Mouse (Mus musculus) embryonic fibroblast, embryonic 13.5 days (primary cell): ENCODE measurements around the gene Selenon.

Source experiments
- CTCF ChIP-seq: IDR thresholded peaks from 2 replicates; pipeline ENCODE4 v1.5.1; 2011; ENCODE audit warnings: mild to moderate bottlenecking, control low read depth, low read length, moderate library complexity, borderline replicate concordance; ENCODE audit not compliant: insufficient read depth
- POLR2A ChIP-seq: IDR thresholded peaks from 2 replicates; pipeline ENCODE4 v1.6.1; 2011; ENCODE audit warnings: low read depth, mild to moderate bottlenecking, control low read depth, low read length, moderate library complexity

DNA sequence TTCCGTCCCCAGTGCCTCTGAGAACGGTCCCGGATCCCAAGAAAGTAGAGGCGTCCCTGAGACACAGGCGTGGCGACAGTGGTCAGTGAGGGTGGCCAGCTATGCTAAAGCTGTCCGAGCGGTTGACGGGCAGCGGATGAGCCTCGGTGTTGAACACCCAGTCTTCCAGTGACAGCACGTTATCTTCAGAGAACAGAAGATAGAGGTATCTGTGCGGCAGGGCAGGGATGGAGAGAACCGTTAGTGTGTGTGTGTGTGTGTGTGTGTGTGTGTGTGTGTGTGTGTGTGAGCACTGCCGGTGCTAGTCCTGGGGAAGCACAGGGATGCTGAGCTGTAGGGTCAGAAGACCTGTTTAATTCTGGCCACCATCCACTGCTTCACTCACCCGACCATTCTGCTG, 11.7 kb upstream of the Selenon start:
- TF ChIP-seq CTCF: no peak
- no peak for TF ChIP-seq POLR2A
